26 mouse cellular contexts compared by ENCODE assay signal in the genomic region with DNA sequence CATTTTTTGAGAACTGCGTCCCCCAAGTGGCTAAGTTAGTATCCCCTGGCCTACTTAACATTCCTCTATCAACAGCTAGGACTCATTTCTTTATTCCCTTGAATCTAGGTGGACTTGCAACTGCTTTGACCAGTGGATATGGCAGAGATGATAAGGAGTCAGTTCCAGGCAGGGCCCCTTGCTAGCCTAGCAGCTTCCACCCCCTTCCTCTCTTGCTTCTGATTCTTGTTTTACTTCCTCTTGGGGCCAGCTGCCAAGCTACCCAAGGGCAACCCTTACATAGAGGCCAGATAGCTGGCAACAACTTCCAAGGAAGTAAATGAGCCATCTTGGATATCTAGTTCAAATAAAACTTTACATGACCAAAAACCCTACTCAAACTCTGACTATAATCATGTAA. TPM values are rescaled to one million over a fixed set of nuclear protein-coding genes. Genes with fewer than 3 reads are reported as not detected.
DNase-seq lines count a peak whose midpoint lies in the region; ATAC-seq lines count a peak whose summit lies in the region.
"Had no signal": no experiment of that assay in that cellular context is flagged by ENCODE, and none has a peak within 500 bp of the region (broad histone marks: within the 10 kb centered on the region; RNA-seq: fewer than 3 reads in every experiment).

No protein-coding gene starts in this region.

- WGBS in heart, embryonic 15.5 days = 83% methylated on average over 1 of the region's 1 CpGs
- 90% methylated on average over 1 of the region's 1 CpGs for WGBS in hindbrain, embryonic 12.5 days

- no peaks in the 10 kb centered on the region for H3K27me3 ChIP-seq in heart, embryonic 15.5 days
- H3K27me3 ChIP-seq in splenic B cell, adult 2 months (ENCODE audit: control insufficient read depth, insufficient read depth, low read length, poor library complexity, severe bottlenecking) = no peaks in the 10 kb centered on the region
- no peaks in the 10 kb centered on the region for H3K27me3 ChIP-seq in hindbrain, embryonic 12.5 days
- H3K27me3 ChIP-seq: embryonic facial prominence, embryonic 15.5 days; forebrain, embryonic 15.5 days; intestine, embryonic 15.5 days had no signal

- no peak overlapping the region for H3K4me3 ChIP-seq in heart, embryonic 15.5 days
- no peak overlapping the region for H3K4me3 ChIP-seq in hindbrain, embryonic 12.5 days
- H3K4me3 ChIP-seq: embryonic facial prominence, embryonic 15.5 days; forebrain, embryonic 15.5 days; intestine, embryonic 15.5 days had no signal

- no peak overlapping the region for H3K9ac ChIP-seq in heart, embryonic 15.5 days
- no peak overlapping the region for H3K9ac ChIP-seq in hindbrain, embryonic 12.5 days
- H3K9ac ChIP-seq: embryonic facial prominence, embryonic 15.5 days; forebrain, embryonic 15.5 days; hindbrain, embryonic 14.5 days; intestine, embryonic 15.5 days had no signal

- H3K36me3 ChIP-seq in heart, embryonic 15.5 days = no peaks in the 10 kb centered on the region
- H3K36me3 ChIP-seq in splenic B cell, adult 2 months (ENCODE audit: control insufficient read depth, insufficient read depth, low read length, poor library complexity, severe bottlenecking) = no peaks in the 10 kb centered on the region
- no peaks in the 10 kb centered on the region for H3K36me3 ChIP-seq in hindbrain, embryonic 12.5 days
- H3K36me3 ChIP-seq: embryonic facial prominence, embryonic 15.5 days; forebrain, embryonic 15.5 days; intestine, embryonic 15.5 days had no signal

- H3K27ac ChIP-seq in heart, embryonic 15.5 days = peak overlapping the region; percentile 76; the same call in 1 of the 2 replicates
- H3K27ac ChIP-seq in hindbrain, embryonic 12.5 days = no peak overlapping the region
- H3K27ac ChIP-seq: forebrain, embryonic 15.5 days; hindbrain, embryonic 14.5 days; intestine, embryonic 15.5 days had no signal

- no peak for DNase-seq in heart, adult 9 months (ENCODE audit: low spot score in 2 of 2)
- DNase-seq in A20 (ENCODE audit: low read depth, low spot score) = peak; percentile 66
- DNase-seq in splenic B cell, adult 2 months (ENCODE audit: low read depth, low spot score) = peak; percentile 8
- DNase-seq in urinary bladder, postnatal 4 days (ENCODE audit: low spot score in 2 of 2) = no peak
- no peak for DNase-seq in left cerebral cortex, adult 9 months (ENCODE audit: low spot score in 2 of 2)
- DNase-seq: adrenal gland, postnatal 10 days; cerebellum, adult 11-12 months; cerebellum, adult 9-11 months; embryo, embryonic 11 days; heart, postnatal 14 days had no signal

- no peaks in the 10 kb centered on the region for H3K9me3 ChIP-seq in heart, embryonic 15.5 days (replicated peaks)
- H3K9me3 ChIP-seq in hindbrain, embryonic 12.5 days (replicated peaks) = no peaks in the 10 kb centered on the region
- H3K9me3 ChIP-seq: embryonic facial prominence, embryonic 15.5 days; forebrain, embryonic 15.5 days; intestine, embryonic 15.5 days had no signal

- H3K4me1 ChIP-seq in heart, embryonic 15.5 days (replicated peaks) = peaks cover 39% of the 10 kb centered on the region
- H3K4me1 ChIP-seq in hindbrain, embryonic 12.5 days = peaks cover 5% of the 10 kb centered on the region; the same call in 1 of the 2 replicates
- H3K4me1 ChIP-seq: forebrain, embryonic 15.5 days had no signal

- no peak for ATAC-seq in heart, embryonic 15.5 days (replicated peaks; ENCODE audit: insufficient number of reproducible peaks, insufficient read depth, low FRiP score, low read depth)
- ATAC-seq in common myeloid progenitor, adult 5-6 weeks (replicated peaks; ENCODE audit: low read depth, poor library complexity, severe bottlenecking) = peak; percentile 47
- no peak for ATAC-seq in hindbrain, embryonic 12.5 days (ENCODE audit: low FRiP score)
- ATAC-seq: forebrain, embryonic 15.5 days; intestine, embryonic 15.5 days had no signal

- no peak overlapping the region for H3K4me2 ChIP-seq in heart, embryonic 15.5 days
- H3K4me2 ChIP-seq in hindbrain, embryonic 12.5 days (replicated peaks) = no peak overlapping the region
- H3K4me2 ChIP-seq: embryonic facial prominence, embryonic 15.5 days; forebrain, embryonic 15.5 days; hindbrain, embryonic 14.5 days; intestine, embryonic 15.5 days had no signal

RNA-seq across cellular contexts. Expression of a gene that starts 34.1 kb away (rescaled TPM):
- 0.59 and 1.1 TPM in 2 replicates for polyA plus RNA-seq in heart, embryonic 15.5 days (2015; fragmentation: Nextera tagmentation; extraction: Ambion mirVana)
- not detected in 2 replicates for total RNA-seq in common myeloid progenitor, adult 5-6 weeks (2017)
- 0.21 TPM in 1 of 2 replicates, not detected in the other for polyA plus RNA-seq in hindbrain, embryonic 12.5 days (2016; fragmentation: Nextera tagmentation; extraction: Ambion mirVana)
- polyA plus RNA-seq: embryonic facial prominence, embryonic 11.5 days; forebrain, embryonic 11.5 days; forebrain, embryonic 15.5 days; hindbrain, embryonic 14.5 days had no signal

RNA-seq across cellular contexts. Expression of a gene that starts 48.8 kb away (rescaled TPM):
- 10.0 TPM in 2 replicates for polyA plus RNA-seq in heart, embryonic 15.5 days (2015; fragmentation: Nextera tagmentation; extraction: Ambion mirVana)
- total RNA-seq in common myeloid progenitor, adult 5-6 weeks (2017) = 9.5 and 17.0 TPM in 2 replicates
- polyA plus RNA-seq in hindbrain, embryonic 12.5 days (2016; fragmentation: Nextera tagmentation; extraction: Ambion mirVana) = 31.0 and 34.1 TPM in 2 replicates

RNA-seq across cellular contexts. Expression of a gene that starts 53.6 kb away (rescaled TPM):
- not detected in 2 replicates for polyA plus RNA-seq in heart, embryonic 15.5 days (2015; fragmentation: Nextera tagmentation; extraction: Ambion mirVana)
- total RNA-seq in common myeloid progenitor, adult 5-6 weeks (2017) = not detected in 2 replicates
- polyA plus RNA-seq in hindbrain, embryonic 12.5 days (2016; fragmentation: Nextera tagmentation; extraction: Ambion mirVana) = not detected in 2 replicates
- total RNA-seq: adrenal gland, postnatal 10 days; adrenal gland, postnatal 4 days; ES-E14; gastrocnemius, adult 8-10 months; gastrocnemius, postnatal 4 days; heart, adult 8-10 months; heart, postnatal 14 days; hematopoietic stem cell, adult 5-6 weeks had no signal
- polyA plus RNA-seq: embryonic facial prominence, embryonic 11.5 days; embryonic facial prominence, embryonic 15.5 days; forebrain, embryonic 11.5 days; forebrain, embryonic 15.5 days; heart, embryonic 14.5 days; hindbrain, embryonic 14.5 days; intestine, embryonic 15.5 days had no signal

Comparison
In these comparisons a context has a peak if more than half of its experiments do, and no peak if none do; other contexts are left out.
1. DNase-seq: peak in A20 (single experiment) and splenic B cell, adult 2 months (single experiment); none in heart, adult 9 months (0 of 2), urinary bladder, postnatal 4 days (0 of 2) and left cerebral cortex, adult 9 months (0 of 2).